Mouse (Mus musculus) limb, embryonic 15.5 days (tissue): Measurements from ENCODE around the gene Mgat5. TPM values are rescaled to one million over a fixed set of nuclear protein-coding genes. Genes with fewer than 3 reads are reported as not detected.

Source experiments
- ATAC-seq: fragments of 200-750 bp; cut with Nextera tagmentation; 2 replicates; pipeline ENCODE4 v1.8.0; 2017; ENCODE audit warnings: low read depth, moderate TSS enrichment; ENCODE audit not compliant: insufficient number of reproducible peaks, low FRiP score, low TSS enrichment
- H3K27ac ChIP-seq: fragments of 300-500 bp; sonication (generic); 2 replicates; pipeline ENCODE4 v1.5.1; 2015; ENCODE audit warnings: moderate library complexity, mild to moderate bottlenecking, inconsistent platforms
- H3K27me3 ChIP-seq: fragments of 300-500 bp; sonication (generic); 2 replicates; pipeline ENCODE4 v1.6.1; 2015; ENCODE audit warnings: inconsistent platforms
- H3K36me3 ChIP-seq: fragments of 300-500 bp; sonication (generic); 2 replicates; pipeline ENCODE4 v1.6.1; 2015; ENCODE audit warnings: inconsistent platforms
- H3K4me1 ChIP-seq: fragments of 300-500 bp; sonication (generic); 2 replicates; pipeline ENCODE4 v1.6.1; 2015; ENCODE audit warnings: inconsistent platforms
- H3K4me2 ChIP-seq: fragments of 300-500 bp; sonication (generic); 2 replicates; pipeline ENCODE4 v1.6.1; 2015; ENCODE audit warnings: mild to moderate bottlenecking, inconsistent platforms
- H3K4me3 ChIP-seq: fragments of 300-500 bp; sonication (generic); 2 replicates; pipeline ENCODE4 v1.5.1; 2015; ENCODE audit warnings: mild to moderate bottlenecking, inconsistent platforms
- H3K9ac ChIP-seq: fragments of 300-500 bp; sonication (generic); 2 replicates; pipeline ENCODE4 v1.6.1; 2015; ENCODE audit warnings: inconsistent platforms
- H3K9me3 ChIP-seq: fragments of 300-500 bp; sonication (generic); 2 replicates; pipeline ENCODE4 v1.6.1; 2016; ENCODE audit warnings: inconsistent platforms
- WGBS: fragments of 180-500 bp; shearing (Covaris S2); methylation state at CpG from one replicate; pipeline ENCODE4 v1.1.7; 2015; 5-methylcytosine and 5-hydroxymethylcytosine counted together
- polyA plus RNA-seq: library from polyadenylated mRNA; unstranded; fragments of >200 nt; fragmentation: Nextera tagmentation; extraction: Ambion mirVana; gene quantifications from 2 replicates; pipeline ENCODE4 v1.2.1, GENCODE M21; 2015

Gene Mgat5
- polyA plus RNA-seq, 1 experiment from 2014 or later = 6.7 TPM

- WGBS = 51% methylated on average over 6 of the region's 6 CpGs
- no peaks in the 10 kb centered on the region for H3K4me1 ChIP-seq
- H3K27ac ChIP-seq = no peak overlapping the region
- peaks cover 14% of the 10 kb centered on the region for H3K36me3 ChIP-seq
- no peak overlapping the region for H3K9ac ChIP-seq
- no peak overlapping the region for H3K4me2 ChIP-seq
- ATAC-seq = no peak
- no peaks in the 10 kb centered on the region for H3K27me3 ChIP-seq
- no peak overlapping the region for H3K4me3 ChIP-seq
- no peaks in the 10 kb centered on the region for H3K9me3 ChIP-seq
Measured at GRCm38 (mm10) chr1:127464041-127464440, 259.2 kb downstream of the Mgat5 start.

- Histone ChIP-seq H3K4me2 (no peak overlapping the region), H3K27me3 (no peaks in the 10 kb centered on the region), H3K4me3 (no peak overlapping the region), H3K9me3 (no peaks in the 10 kb centered on the region), H3K4me1 (no peaks in the 10 kb centered on the region), H3K36me3 (peaks cover 11% of the 10 kb centered on the region), H3K9ac (no peak overlapping the region), H3K27ac (no peak overlapping the region)
- WGBS = 65% methylated on average over 6 of the region's 6 CpGs
- ATAC-seq = no peak
Measured at GRCm38 (mm10) chr1:127465292-127465691, 260.5 kb downstream of the Mgat5 start.

- no peak overlapping the region for H3K4me2 ChIP-seq
- H3K4me1 ChIP-seq = no peaks in the 10 kb centered on the region
- H3K9me3 ChIP-seq = no peaks in the 10 kb centered on the region
- no peak for ATAC-seq
- H3K27me3 ChIP-seq = no peaks in the 10 kb centered on the region
- H3K9ac ChIP-seq = no peak overlapping the region
- no peak overlapping the region for H3K27ac ChIP-seq
- WGBS = 94% methylated on average over 5 of the region's 5 CpGs
- H3K4me3 ChIP-seq = no peak overlapping the region
- peaks cover 11% of the 10 kb centered on the region; the same call in 1 of the 2 replicates for H3K36me3 ChIP-seq
Measured at GRCm38 (mm10) chr1:127467238-127467637, 262.4 kb downstream of the Mgat5 start.

GRCm38 (mm10) chr1:127470175-127470574 is 265.4 kb downstream of the Mgat5 start:
- no peak overlapping the region for H3K27ac ChIP-seq
- H3K9me3 ChIP-seq = no peaks in the 10 kb centered on the region
- no peaks in the 10 kb centered on the region for H3K4me1 ChIP-seq
- no peak overlapping the region for H3K9ac ChIP-seq
- H3K36me3 ChIP-seq = peaks cover 16% of the 10 kb centered on the region; the same call in 1 of the 2 replicates
- no peaks in the 10 kb centered on the region for H3K27me3 ChIP-seq
- H3K4me2 ChIP-seq = no peak overlapping the region
- H3K4me3 ChIP-seq = no peak overlapping the region
- ATAC-seq = no peak
- WGBS = 76% methylated on average over 4 of the region's 4 CpGs

GRCm38 (mm10) chr1:127475756-127476155 is 270.9 kb downstream of the Mgat5 start:
- no peaks in the 10 kb centered on the region for H3K27me3 ChIP-seq
- no peak for ATAC-seq
- H3K36me3 ChIP-seq = peaks cover 18% of the 10 kb centered on the region; the same call in 1 of the 2 replicates
- H3K27ac ChIP-seq = no peak overlapping the region
- H3K9me3 ChIP-seq = no peaks in the 10 kb centered on the region
- H3K4me3 ChIP-seq = no peak overlapping the region
- H3K9ac ChIP-seq = no peak overlapping the region
- 90% methylated on average over 5 of the region's 5 CpGs for WGBS
- H3K4me1 ChIP-seq = no peaks in the 10 kb centered on the region
- no peak overlapping the region for H3K4me2 ChIP-seq

GRCm38 (mm10) chr1:127482911-127483310 is 278.1 kb downstream of the Mgat5 start:
- Histone ChIP-seq H3K4me3 (no peak overlapping the region), H3K9ac (no peak overlapping the region), H3K27ac (no peak overlapping the region), H3K4me1 (no peaks in the 10 kb centered on the region), H3K36me3 (peaks cover 2% of the 10 kb centered on the region; the same call in 1 of the 2 replicates), H3K27me3 (no peaks in the 10 kb centered on the region), H3K4me2 (no peak overlapping the region), H3K9me3 (no peaks in the 10 kb centered on the region)
- WGBS = 68% methylated on average over 10 of the region's 10 CpGs
- no peak for ATAC-seq

- 93% methylated on average over 8 of the region's 8 CpGs for WGBS
- no peaks in the 10 kb centered on the region for H3K9me3 ChIP-seq
- no peak overlapping the region for H3K27ac ChIP-seq
- no peak overlapping the region for H3K9ac ChIP-seq
- no peak overlapping the region for H3K4me2 ChIP-seq
- H3K4me3 ChIP-seq = no peak overlapping the region
- H3K36me3 ChIP-seq = 0 out of 2 replicates have a peak, but pooled peaks cover 2% of the 10 kb centered on the region
- no peaks in the 10 kb centered on the region for H3K27me3 ChIP-seq
- ATAC-seq = no peak
- H3K4me1 ChIP-seq = no peaks in the 10 kb centered on the region
Measured at GRCm38 (mm10) chr1:127484188-127484587, 279.4 kb downstream of the Mgat5 start.

- no peak for ATAC-seq
- Histone ChIP-seq H3K9ac (no peak overlapping the region), H3K36me3 (0 out of 2 replicates have a peak, but pooled peaks cover 2% of the 10 kb centered on the region), H3K4me1 (no peaks in the 10 kb centered on the region), H3K4me3 (no peak overlapping the region), H3K27me3 (no peaks in the 10 kb centered on the region), H3K9me3 (no peaks in the 10 kb centered on the region), H3K27ac (no peak overlapping the region), H3K4me2 (no peak overlapping the region)
- WGBS = 41% methylated on average over 7 of the region's 7 CpGs
Measured at GRCm38 (mm10) chr1:127484826-127485225, 280.0 kb downstream of the Mgat5 start.

- H3K36me3 ChIP-seq = 0 out of 2 replicates have a peak, but pooled peaks cover 2% of the 10 kb centered on the region
- H3K4me2 ChIP-seq = no peak overlapping the region
- no peak overlapping the region for H3K9ac ChIP-seq
- ATAC-seq = no peak
- H3K4me1 ChIP-seq = no peaks in the 10 kb centered on the region
- no peak overlapping the region for H3K27ac ChIP-seq
- WGBS = 77% methylated on average over 4 of the region's 4 CpGs
- H3K9me3 ChIP-seq = no peaks in the 10 kb centered on the region
- H3K4me3 ChIP-seq = no peak overlapping the region
- H3K27me3 ChIP-seq = no peaks in the 10 kb centered on the region
Measured at GRCm38 (mm10) chr1:127487161-127487560, 282.3 kb downstream of the Mgat5 start.

- no peak overlapping the region for H3K4me3 ChIP-seq
- WGBS = 33% methylated on average over 9 of the region's 9 CpGs
- no peak overlapping the region for H3K4me2 ChIP-seq
- H3K9ac ChIP-seq = no peak overlapping the region
- H3K27ac ChIP-seq = no peak overlapping the region
- no peaks in the 10 kb centered on the region for H3K9me3 ChIP-seq
- H3K27me3 ChIP-seq = no peaks in the 10 kb centered on the region
- H3K4me1 ChIP-seq = no peaks in the 10 kb centered on the region
- H3K36me3 ChIP-seq = no peaks in the 10 kb centered on the region
- no peak for ATAC-seq
Measured at GRCm38 (mm10) chr1:127496737-127497543, 292.1 kb downstream of the Mgat5 start.

GRCm38 (mm10) chr1:127498746-127499145 is 293.9 kb downstream of the Mgat5 start:
- Histone ChIP-seq H3K4me2 (no peak overlapping the region), H3K4me3 (no peak overlapping the region), H3K9me3 (no peaks in the 10 kb centered on the region), H3K9ac (no peak overlapping the region), H3K27me3 (no peaks in the 10 kb centered on the region), H3K36me3 (no peaks in the 10 kb centered on the region), H3K4me1 (no peaks in the 10 kb centered on the region), H3K27ac (no peak overlapping the region)
- 55% methylated on average over 9 of the region's 9 CpGs for WGBS
- ATAC-seq = no peak

GRCm38 (mm10) chr1:127500219-127500618 is 295.4 kb downstream of the Mgat5 start:
- Histone ChIP-seq H3K4me3 (no peak overlapping the region), H3K27ac (no peak overlapping the region), H3K36me3 (no peaks in the 10 kb centered on the region), H3K27me3 (no peaks in the 10 kb centered on the region), H3K4me1 (no peaks in the 10 kb centered on the region), H3K9me3 (no peaks in the 10 kb centered on the region), H3K4me2 (no peak overlapping the region), H3K9ac (no peak overlapping the region)
- no peak for ATAC-seq
- WGBS = 10% methylated on average over 8 of the region's 8 CpGs
